Mouse (Mus musculus) retina, postnatal 7 days (tissue): ENCODE results near the gene Cyp4a10.
"Not testable (repeated sequence)": the region's sequence is repeated elsewhere in the genome, so short reads cannot be mapped to it uniquely, and the experiment has no call there.

Source experiments
- DNase-seq: peaks from one replicate; pipeline ENCODE4 v3.0.0-alpha.2; 2012; ENCODE audit warnings: low read depth, low spot score

Cyp4a10 gene

DNA sequence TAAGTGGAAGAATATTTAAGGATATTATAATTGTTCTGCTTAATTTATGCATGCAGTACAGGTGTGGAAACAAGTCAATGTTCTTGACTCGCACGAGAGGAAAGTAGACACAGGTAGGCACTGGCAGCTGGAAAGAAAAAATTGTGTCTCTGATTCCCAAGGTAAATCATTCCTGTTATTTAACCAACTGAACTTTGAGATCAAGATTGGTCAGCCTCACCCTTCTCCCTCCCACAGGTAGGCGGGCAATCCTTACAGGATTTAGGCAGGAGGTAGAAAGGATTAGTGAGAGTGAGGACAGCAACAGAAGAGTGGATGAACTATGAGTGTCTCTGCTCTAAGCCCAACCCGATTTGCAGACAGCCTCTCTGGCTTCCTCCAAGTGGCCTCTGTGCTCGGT lies at the start of gene Cyp4a10:
Gene Cyp4a10 (plus strand): TSS at position 265 of the 400 bp plus-strand sequence.
- not testable (repeated sequence) for DNase-seq

DNA sequence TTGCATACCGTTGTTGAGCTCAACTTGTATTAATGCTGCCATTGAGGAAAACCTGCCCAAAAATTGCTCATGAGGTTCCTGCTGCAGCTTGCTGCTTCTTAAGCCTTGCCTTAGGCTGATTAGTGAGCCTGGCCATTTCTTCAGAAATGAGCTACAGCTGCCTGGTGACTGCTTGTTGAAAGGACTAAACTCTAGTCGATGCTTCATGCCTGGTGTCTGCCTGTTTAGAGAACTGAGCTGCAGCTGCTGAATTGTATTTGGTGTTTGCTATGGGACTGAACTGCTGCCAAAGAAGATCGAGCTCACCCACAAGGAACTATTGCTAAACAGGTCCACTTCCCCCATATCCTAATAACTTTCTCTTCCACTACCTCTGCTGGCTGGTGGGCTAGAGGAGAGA lies 44.5 kb upstream of the Cyp4a10 start:
- not testable (repeated sequence) for DNase-seq

DNA sequence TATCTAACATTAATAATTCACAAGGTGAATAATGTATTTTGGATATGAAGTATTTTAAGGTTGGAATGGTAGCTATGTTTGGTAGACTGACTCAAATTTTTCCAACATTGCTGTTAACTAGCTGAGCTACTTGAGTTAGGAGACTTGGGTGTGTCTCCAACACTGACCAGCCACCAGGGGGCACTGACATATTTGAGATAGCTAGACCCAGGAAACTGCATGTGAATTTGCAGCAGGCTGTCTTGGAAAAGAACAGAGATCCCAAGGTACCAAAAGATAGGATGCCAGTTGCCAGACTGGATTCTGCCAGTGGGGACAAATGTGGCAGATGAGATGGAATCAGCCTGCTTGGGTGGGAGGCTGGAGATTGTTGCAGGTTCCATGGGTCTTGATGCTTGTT lies 42.0 kb upstream of the Cyp4a10 start:
- DNase-seq = not testable (repeated sequence)

DNA sequence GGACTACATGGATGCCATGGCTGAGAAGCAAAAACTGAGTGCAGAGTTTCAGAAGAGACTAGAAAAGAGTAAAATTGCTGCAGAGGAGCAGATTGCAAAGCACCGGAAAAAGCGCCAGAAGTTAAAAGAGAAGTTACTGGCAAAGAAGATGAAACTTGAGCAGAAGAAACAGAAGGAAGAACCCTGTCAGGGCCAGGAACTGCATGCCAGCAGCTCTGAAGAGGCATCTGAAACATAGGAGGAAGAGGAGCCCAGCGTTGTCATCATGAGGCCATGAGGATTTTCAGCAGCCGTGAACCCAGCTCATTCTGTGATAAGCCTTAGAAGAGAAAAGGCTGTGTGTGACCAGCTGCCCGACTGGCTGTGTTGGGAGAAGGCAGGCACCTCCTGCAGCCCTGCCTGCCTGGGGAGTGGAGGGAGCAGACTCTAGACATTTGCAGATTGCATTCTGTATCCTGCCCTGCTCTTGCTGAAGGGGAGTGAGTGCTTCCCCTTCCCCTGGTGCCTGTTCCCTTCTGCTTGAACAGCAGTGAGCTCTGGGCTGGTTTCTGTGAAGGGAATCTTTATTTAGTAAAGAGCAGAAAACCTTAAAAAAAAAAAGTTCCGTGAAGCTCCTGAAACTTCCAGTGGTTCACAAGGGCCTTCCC lies 36.9 kb upstream of the Cyp4a10 start:
- no peak for DNase-seq

DNA sequence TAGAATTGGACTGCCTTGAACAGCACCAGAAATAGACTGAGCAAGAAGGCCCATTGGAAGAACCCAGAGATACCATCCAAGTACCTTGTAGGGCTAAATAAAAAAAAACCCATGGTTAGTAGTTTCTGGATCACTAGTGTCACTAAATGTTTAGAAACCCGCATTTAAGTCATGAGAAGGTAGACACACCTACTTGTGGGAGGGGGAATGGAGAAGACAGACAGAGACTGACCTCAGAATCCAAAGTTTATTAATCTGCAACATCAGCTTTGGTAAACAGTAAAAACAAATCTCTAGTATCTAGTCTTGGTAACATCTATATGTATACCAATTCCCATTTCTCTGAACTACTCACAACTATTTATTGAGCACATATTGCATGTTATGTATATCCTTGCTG lies 22.1 kb upstream of the Cyp4a10 start, which contains the start of gene Cyp4a14:
Gene Cyp4a14 (minus strand): TSS at position 142 of the 400 bp plus-strand sequence.
- no peak for DNase-seq

DNA sequence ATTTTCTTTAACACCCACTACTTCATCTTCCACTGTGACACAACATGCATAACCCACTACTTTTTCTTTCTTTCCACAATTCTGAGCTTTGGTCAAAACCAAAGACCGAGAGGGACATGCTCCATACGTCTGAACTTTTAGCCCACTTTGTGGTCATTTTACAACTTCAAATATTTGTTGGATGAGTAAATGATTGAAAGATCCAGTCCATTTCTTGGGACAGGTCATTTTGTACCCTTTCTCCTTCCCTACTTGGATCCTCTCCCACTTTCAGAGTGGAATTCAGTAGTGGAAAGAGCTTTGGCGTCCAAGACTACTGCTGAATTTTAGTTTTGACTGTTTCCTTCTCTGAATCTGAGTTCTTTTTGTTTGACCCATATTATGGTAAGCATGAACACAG lies 20.6 kb upstream of the Cyp4a10 start:
- no peak for DNase-seq

DNA sequence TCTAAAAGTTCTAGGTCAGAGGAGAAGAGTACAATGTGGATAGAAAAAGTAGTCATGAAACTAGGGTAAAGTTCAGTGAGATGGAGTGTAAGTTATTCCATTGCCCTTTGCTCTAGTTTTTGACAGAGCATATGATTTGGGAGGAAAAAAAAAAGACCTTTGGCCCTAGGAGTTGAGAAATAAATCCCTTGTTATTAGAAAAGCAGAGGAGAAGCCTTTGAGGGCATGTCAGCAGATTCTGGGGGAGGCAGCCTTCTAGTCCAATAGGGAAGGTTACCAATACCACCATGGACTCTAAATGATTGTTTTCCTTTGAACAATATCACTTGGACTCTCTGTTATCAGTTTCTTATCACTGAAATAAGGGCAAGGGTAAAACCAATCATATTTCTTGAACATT lies 4.1 kb upstream of the Cyp4a10 start:
- DNase-seq = not testable (repeated sequence)

DNA sequence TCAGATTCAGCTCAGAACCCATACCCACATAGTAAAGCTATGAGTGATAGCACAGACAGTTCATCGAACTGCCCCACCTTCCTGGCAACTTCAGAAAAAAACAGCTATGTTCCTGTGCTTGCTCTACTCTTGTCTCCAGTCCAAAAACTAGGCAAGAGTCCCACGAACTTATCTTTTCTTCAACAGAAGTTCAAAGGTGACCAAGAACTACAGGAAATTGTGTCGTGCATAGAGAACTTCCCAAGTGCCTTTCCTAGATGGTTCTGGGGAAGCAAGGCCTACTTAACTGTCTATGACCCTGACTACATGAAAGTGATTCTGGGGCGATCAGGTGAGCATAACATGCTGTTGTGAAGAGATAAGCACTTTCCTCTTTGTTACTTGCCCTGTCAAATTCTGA lies 1.4 kb downstream of the Cyp4a10 start:
- DNase-seq = no peak

DNA sequence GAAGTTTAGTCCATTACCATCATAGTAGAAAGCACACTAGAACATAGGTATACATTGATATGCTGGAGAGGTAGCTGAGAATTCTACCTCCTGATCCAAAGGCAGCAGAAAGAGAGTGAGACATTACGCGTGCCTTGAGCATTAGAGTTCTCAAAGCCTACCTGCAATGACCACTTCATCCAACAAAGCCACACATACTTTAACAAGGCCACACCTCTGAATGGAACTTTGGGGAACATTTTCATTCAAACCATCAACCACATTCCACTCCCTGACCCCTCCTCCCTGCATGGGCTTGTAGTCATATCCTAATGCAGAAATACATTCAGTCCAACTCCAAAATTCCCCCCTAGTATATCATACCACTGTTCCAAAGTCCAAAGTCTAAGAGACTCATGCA lies 3.7 kb downstream of the Cyp4a10 start:
- DNase-seq = no peak

DNA sequence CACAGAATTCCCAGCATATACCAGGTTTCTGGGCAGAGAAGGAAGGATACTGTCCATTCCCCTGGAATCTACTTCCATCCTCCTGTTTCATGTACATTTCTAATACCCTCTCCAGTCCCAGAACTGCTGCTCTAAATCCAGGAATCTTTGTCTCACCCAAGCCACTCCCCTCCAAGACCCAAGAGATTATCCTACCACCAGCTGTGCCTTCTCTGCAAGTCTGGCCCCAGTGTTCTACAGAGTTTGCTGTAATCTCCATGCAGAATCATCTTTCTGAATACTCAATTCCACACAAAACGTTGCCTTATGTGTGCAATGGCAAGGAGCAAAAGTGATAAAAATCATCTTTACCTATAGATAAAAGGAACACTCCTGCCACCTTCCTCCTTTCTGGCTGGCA lies 27.0 kb downstream of the Cyp4a10 start:
- no peak for DNase-seq

DNA sequence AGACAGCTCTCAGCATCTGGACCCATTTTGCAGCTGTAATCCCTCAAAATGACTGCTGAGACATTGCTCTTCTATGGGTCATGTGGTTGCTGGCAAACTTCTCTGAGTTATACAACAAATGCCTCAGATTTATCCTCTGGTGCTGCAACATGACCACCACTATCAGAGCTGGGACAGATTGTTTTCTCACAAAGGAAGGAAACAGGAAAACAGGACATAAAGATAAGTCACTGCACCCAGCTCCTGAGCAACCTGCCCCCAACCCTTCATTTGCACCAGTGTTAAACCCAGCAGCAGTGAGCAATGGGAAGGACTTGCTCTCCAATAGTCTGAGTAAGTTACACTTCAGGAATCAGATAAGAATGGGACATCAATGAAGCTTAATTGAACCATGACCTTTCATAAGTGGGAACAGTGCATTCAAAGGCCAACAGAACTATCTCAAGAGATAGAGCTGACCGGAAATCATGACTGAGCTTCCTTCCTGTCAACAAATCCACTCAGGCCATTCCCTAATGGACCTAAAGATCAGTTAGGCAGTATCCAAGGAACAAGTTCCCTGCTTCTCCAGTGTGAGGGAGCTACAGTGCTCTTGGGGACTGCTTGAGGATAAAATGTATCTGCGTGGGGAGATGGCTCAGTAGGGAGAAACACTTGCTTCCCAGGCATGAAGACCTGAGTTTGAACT lies 28.2 kb downstream of the Cyp4a10 start:
- no peak for DNase-seq

DNA sequence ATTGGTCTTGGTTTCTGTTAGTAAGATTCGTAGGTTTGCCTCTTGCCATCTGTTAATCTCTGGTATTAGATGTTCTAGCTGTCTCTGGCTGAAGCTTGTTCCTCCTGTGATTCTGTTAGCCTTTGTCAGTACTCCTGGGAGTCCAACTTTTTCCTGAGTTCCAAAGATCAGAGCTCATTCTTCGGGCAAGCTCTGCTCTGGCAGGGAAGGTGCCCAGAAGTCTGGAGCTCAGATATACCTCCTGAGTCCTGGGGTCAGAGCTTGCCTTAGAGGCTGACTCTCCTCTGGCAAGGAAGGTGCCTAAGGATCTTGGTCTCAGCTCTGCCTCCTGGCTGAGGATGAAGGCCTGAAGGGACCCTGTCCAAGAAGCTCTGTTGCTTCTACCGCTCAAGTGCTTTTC lies 34.7 kb downstream of the Cyp4a10 start:
- DNase-seq = no peak

DNA sequence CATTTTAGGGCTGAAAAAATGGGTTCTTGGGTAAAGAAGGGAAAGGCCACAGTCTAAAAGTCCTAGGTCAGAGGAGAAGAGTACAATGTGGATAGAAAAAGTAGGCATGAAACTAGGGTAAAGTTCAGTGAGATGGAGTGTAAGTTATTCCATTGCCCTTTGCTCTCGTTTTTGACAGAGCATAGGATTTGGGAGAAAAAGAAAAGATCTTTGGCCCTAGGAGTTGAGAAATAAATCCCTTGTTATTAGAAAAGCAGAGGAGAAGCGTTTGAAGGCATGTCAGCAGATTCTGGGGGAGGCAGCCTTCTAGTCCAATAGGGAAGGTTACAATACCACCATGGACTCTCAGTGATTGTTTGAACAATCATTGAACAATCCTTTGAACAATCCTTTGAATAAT lies 37.4 kb downstream of the Cyp4a10 start:
- no peak for DNase-seq

DNA sequence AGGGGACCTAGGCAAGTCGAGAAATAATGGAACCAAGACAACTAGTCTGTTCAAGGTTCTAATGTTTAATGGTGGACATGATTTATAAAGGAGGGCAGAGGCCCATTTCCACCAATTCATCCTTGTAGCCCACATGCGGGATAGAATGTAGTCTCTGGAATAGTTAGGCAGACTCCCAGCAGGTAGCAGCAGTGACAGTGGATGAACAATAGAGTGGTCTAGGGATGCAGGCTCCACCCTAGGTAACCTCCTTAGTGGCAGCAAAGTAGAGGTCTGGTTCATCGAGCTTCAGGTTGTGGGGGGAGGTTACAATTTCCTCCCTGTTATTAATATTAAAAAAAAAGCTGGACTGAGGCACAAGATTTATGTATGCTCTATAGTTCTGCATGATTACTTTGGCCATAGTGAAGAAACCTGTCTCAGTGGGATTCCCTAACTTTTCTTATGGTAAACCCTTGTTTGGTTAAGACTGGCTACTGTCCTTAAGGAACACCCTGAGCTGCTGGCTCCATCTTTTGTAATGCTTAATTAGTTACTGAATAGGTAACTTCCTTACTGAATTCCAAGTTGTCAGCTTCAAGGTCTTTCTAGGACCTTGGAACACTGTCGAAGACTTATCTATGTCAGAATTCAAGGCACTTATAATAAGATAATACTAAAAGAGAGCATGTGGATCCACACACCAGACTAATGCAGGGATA lies 39.9 kb downstream of the Cyp4a10 start:
- no peak for DNase-seq

DNA sequence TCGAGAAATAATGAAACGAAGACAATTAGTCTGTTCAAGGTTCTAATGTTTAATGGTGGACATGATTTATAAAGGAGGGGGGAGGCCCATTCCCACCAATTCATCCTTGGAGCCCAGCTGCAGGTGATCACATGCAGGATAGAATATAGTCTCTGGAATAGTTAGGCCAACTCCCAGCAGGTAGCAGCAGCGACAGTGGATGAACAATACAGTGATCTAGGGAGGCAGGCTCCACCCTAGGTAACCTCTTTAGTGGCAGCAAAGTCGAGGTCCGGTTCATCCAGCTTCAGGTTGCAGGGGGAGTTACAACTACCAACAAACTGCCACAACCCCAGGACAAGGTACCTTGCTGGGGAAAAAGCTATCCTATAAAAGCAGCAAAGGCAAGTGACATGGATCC lies 43.2 kb downstream of the Cyp4a10 start:
- DNase-seq = not testable (repeated sequence)

DNA sequence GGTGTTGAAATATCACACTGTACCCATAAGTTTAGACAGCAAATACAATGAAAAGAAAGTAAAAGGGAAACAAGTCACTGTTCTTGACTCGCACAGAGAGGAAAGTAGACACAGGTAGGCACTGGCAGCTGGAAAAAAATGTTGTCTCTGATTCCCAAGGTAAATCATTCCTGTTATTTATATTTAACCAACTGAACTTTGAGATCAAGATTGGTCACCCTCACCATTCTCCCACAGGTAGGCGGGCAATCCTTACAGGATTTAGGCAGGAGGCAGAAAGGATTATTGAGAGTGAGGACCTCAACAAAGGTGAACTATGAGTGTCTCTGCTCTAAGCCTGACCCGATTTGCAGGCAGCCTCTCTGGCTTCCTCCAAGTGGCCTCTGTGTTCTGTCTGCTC lies 45.3 kb downstream of the Cyp4a10 start, which contains the start of gene Cyp4a31:
Gene Cyp4a31 (plus strand): TSS at position 249 of the 400 bp plus-strand sequence.
- DNase-seq = no peak

DNA sequence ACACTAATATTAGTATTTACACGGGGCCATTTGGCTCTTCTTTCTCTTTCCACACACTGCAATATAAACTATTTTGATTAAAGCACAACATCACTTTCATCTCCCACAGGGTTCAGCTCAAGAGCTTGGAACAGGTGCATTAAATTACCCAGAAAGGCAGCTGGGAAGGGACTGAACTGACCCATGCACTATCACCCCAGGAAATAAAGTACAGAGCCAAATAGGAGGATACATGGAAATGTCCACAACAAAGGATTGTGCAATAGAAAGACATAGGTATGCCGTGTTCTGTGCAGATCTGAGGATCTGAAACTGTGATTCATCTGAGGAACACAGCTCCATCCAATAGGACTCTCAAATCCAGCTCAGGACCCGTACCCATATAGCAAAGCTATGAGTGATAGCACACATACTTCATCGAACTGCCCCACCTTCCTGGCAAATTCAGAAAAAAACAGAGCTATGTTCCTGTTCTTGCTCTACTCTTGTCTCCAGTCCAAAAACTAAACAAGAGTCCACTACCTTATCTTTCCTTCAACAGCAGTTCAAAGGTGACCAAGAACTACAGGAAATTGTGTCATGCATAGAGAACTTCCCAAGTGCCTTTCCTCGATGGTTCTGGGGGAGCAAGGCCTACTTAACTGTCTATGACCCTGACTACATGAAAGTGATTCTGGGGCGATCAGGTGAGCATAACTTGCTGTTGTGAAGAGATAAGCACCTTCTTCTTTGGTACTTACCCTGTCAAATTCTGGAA lies 46.6 kb downstream of the Cyp4a10 start:
- not testable (repeated sequence) for DNase-seq

DNA sequence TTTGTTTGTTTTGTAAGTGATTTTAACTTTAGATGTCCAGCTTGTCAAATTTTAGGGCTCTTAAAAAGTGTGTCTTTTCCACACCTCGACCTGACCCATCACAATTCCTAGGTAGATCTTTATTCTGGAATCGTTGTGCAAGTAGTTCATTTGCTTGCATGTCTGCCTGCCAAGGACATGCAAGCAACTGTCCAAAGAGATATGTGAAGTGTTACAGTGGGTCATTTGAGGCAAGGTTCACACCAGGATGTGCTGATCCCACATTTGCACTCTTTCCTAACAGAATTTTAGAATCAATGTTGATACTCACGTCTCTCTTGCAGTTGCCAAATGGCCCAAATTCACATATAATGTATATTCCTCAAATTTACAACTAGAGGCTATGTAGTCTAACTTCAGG lies 57.2 kb downstream of the Cyp4a10 start:
- DNase-seq = no peak

DNA sequence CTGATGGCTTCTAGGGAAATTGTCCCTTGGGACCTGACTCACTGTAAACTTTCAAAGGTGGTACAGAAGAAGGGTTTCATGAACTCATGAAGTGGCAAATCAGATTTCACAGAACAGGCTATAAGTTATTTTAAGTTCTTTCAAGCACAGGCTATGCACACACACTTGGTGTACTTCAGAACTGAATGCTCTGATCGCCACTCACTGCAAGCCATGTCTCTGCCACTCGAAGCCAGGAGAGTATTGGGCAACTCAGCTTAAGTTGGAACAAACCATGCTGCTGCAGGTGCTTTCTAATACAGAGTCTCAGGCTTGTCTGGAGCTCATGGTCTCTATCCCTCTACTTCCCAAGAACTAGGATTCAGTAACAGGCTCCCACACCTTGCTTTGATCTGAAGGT lies 57.7 kb downstream of the Cyp4a10 start:
- DNase-seq = no peak

DNA sequence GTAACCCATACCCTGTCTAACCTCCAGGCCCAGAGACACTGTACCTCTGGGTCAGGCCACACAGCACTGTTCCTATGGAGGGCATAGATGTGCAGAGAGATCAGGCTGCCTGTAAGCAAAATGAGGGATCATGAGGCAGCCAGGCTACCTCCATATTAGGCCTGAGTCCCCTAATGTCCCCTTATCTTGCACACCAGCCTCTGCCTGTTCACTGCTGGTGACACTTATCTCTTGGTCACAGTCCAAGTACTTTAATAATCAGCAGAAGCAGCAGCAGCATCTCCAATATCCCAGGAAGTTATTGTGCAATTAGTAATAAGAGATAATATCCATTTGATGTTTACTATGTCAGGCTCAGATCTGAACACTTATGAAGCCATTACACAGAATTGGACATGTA lies 65.0 kb downstream of the Cyp4a10 start:
- no peak for DNase-seq
